Mouse (Mus musculus) right cerebral cortex, adult 18-20 months (tissue): Measurements from ENCODE around the gene Entr1.
"Not testable (repeated sequence)": the region's sequence is repeated elsewhere in the genome, so short reads cannot be mapped to it uniquely, and the experiment has no call there.

Experiments
- DNase-seq: peaks from one replicate; pipeline ENCODE4 v3.0.0; 2022; ENCODE audit warnings: mixed read lengths

Entr1 gene

GRCm38 (mm10) chr2:26380871-26381270 lies 8.2 kb downstream of the Entr1 start:
- not testable (repeated sequence) for DNase-seq

GRCm38 (mm10) chr2:26380131-26380771 lies 8.9 kb downstream of the Entr1 start, which contains the start of gene Snapc4:
Gene Snapc4, minus strand, starts transcription at chr2:26380653.
- DNase-seq = peak; percentile 89

GRCm38 (mm10) chr2:26372396-26372795 lies 16.7 kb downstream of the Entr1 start:
- no peak for DNase-seq

- no peak for DNase-seq
Observed at GRCm38 (mm10) chr2:26368572-26368971, 20.5 kb downstream of the Entr1 start.

- no peak for DNase-seq
Observed at GRCm38 (mm10) chr2:26367911-26368310, 21.2 kb downstream of the Entr1 start.

GRCm38 (mm10) chr2:26364738-26365465 lies 24.2 kb downstream of the Entr1 start:
- no peak for DNase-seq

- DNase-seq = no peak
Observed at GRCm38 (mm10) chr2:26363481-26363880, 25.6 kb downstream of the Entr1 start.

- DNase-seq = no peak
Observed at GRCm38 (mm10) chr2:26362991-26363390, 26.1 kb downstream of the Entr1 start.

- no peak for DNase-seq
Observed at GRCm38 (mm10) chr2:26360772-26361171, 28.3 kb downstream of the Entr1 start, which contains the start of gene Card9. Gene Card9, minus strand, starts transcription at chr2:26360918.

- no peak for DNase-seq
Observed at GRCm38 (mm10) chr2:26359983-26360382, 29.1 kb downstream of the Entr1 start.

GRCm38 (mm10) chr2:26358667-26359320 lies 30.3 kb downstream of the Entr1 start:
- DNase-seq = no peak

- DNase-seq = no peak
Observed at GRCm38 (mm10) chr2:26357484-26357883, 31.6 kb downstream of the Entr1 start.

GRCm38 (mm10) chr2:26356678-26357077 lies 32.4 kb downstream of the Entr1 start:
- no peak for DNase-seq

GRCm38 (mm10) chr2:26356231-26356630 lies 32.9 kb downstream of the Entr1 start:
- DNase-seq = no peak

GRCm38 (mm10) chr2:26354401-26354800 lies 34.7 kb downstream of the Entr1 start:
- no peak for DNase-seq

- DNase-seq = no peak
Observed at GRCm38 (mm10) chr2:26353066-26353980, 35.8 kb downstream of the Entr1 start.

GRCm38 (mm10) chr2:26352291-26352910 lies 36.7 kb downstream of the Entr1 start:
- DNase-seq = peak; percentile 41

GRCm38 (mm10) chr2:26351358-26352290 lies 37.5 kb downstream of the Entr1 start, which contains the start of gene Dnlz:
Gene Dnlz, minus strand, starts transcription at chr2:26352110.
- peak; percentile 95 for DNase-seq

- DNase-seq = no peak
Observed at GRCm38 (mm10) chr2:26348241-26348640, 40.9 kb downstream of the Entr1 start.

- no peak for DNase-seq
Observed at GRCm38 (mm10) chr2:26342609-26343490, 46.3 kb downstream of the Entr1 start.
